In genomic region chr13:43172036-43172713, GRCm38 (mm10) we compare ENCODE assay signal across 8 mouse cellular contexts. TPM values are rescaled to one million over a fixed set of nuclear protein-coding genes. Genes with fewer than 3 reads are reported as not detected.
DNase-seq lines count a peak whose midpoint lies in the region; ATAC-seq lines count a peak whose summit lies in the region.

No protein-coding gene starts in this region.

- H3K4me1 ChIP-seq in hindbrain, embryonic 11.5 days (replicated peaks; ENCODE audit: control insufficient read depth, insufficient read depth, low read length) = no peaks in the 10 kb centered on the region; the same call in 1 of the 2 replicates
- peaks cover 21% of the 10 kb centered on the region for H3K4me1 ChIP-seq in liver, embryonic 15.5 days (replicated peaks)

- H3K4me2 ChIP-seq in hindbrain, embryonic 11.5 days (replicated peaks; ENCODE audit: low read depth, low read length) = peak overlapping the region; percentile 67
- peak overlapping the region; percentile 86 for H3K4me2 ChIP-seq in liver, embryonic 15.5 days

- H3K9me3 ChIP-seq in hindbrain, embryonic 11.5 days (ENCODE audit: control insufficient read depth, low read length) = no peaks in the 10 kb centered on the region
- no peaks in the 10 kb centered on the region for H3K9me3 ChIP-seq in liver, embryonic 15.5 days (replicated peaks)

- peak overlapping the region; percentile 71 for H3K9ac ChIP-seq in hindbrain, embryonic 11.5 days (ENCODE audit: low read depth, low read length)
- peak overlapping the region; percentile 64 for H3K9ac ChIP-seq in liver, embryonic 15.5 days

- no peak for ATAC-seq in hindbrain, embryonic 11.5 days (ENCODE audit: low FRiP score)
- ATAC-seq in liver, embryonic 15.5 days (ENCODE audit: insufficient read depth) = no peak

- peak; percentile 42 for DNase-seq in adrenal gland, postnatal 10 days
- no peak for DNase-seq in adrenal gland, adult 8-10 months
- peak; percentile 89 for DNase-seq in 416B (ENCODE audit: low read depth)
- DNase-seq in cerebellum, adult 9-11 months = peak; percentile 43
- DNase-seq in hindbrain, embryonic 11.5 days (ENCODE audit: low spot score) = peak; percentile 37
- peak; percentile 24 for DNase-seq in retina, postnatal 1 day
- DNase-seq in urinary bladder, postnatal 10 days (ENCODE audit: low spot score) = no peak

- WGBS in hindbrain, embryonic 11.5 days = 42% methylated on average over 14 of the region's 14 CpGs
- WGBS in liver, embryonic 15.5 days (ENCODE audit: insufficient replicate concordance) = 30% methylated on average over 14 of the region's 14 CpGs

- H3K36me3 ChIP-seq in hindbrain, embryonic 11.5 days (ENCODE audit: control insufficient read depth, insufficient read depth, low read length) = no peaks in the 10 kb centered on the region
- H3K36me3 ChIP-seq in liver, embryonic 15.5 days (replicated peaks) = no peaks in the 10 kb centered on the region

- no peak overlapping the region for H3K27ac ChIP-seq in hindbrain, embryonic 11.5 days (ENCODE audit: low read depth, low read length)
- peak overlapping the region; percentile 62; the same call in 1 of the 2 replicates for H3K27ac ChIP-seq in liver, embryonic 15.5 days (replicated peaks)

- H3K27me3 ChIP-seq in hindbrain, embryonic 11.5 days (ENCODE audit: control insufficient read depth, insufficient read depth, low read length) = no peaks in the 10 kb centered on the region
- H3K27me3 ChIP-seq in liver, embryonic 15.5 days = no peaks in the 10 kb centered on the region

- peak overlapping the region; percentile 48 for H3K4me3 ChIP-seq in hindbrain, embryonic 11.5 days (ENCODE audit: low read depth, low read length)
- H3K4me3 ChIP-seq in liver, embryonic 15.5 days (replicated peaks) = peak overlapping the region; percentile 65

RNA-seq across cellular contexts. Expression of gene Tbc1d7, which starts 0.9 kb away (rescaled TPM):
- total RNA-seq in adrenal gland, postnatal 10 days (2021) = 10 to 100 TPM; 24.4 to 26.7 TPM
- 10 to 100 TPM; 13.2 to 19.1 (median 18.4) TPM for total RNA-seq in adrenal gland, adult 8-10 months (2022)
- polyA plus RNA-seq in hindbrain, embryonic 11.5 days (2014; fragmentation: Nextera tagmentation; extraction: Ambion mirVana) = 71.3 and 74.8 TPM in 2 replicates
- polyA plus RNA-seq in liver, embryonic 15.5 days (2015; fragmentation: Nextera tagmentation; extraction: Ambion mirVana) = 12.3 and 13.7 TPM in 2 replicates

Comparison
In these comparisons a context has a peak if more than half of its experiments do, and no peak if none do; other contexts are left out.
1. DNase-seq: peak in adrenal gland, postnatal 10 days (single experiment), 416B (single experiment), cerebellum, adult 9-11 months (single experiment), hindbrain, embryonic 11.5 days (single experiment) and retina, postnatal 1 day (single experiment); none in adrenal gland, adult 8-10 months (single experiment) and urinary bladder, postnatal 10 days (single experiment).